Mouse (Mus musculus) liver, embryonic 16.5 days (tissue): ENCODE data around the gene Cnfn. TPM values are rescaled to one million over a fixed set of nuclear protein-coding genes. Genes with fewer than 3 reads are reported as not detected.
A peak's percentile ranks its signal among the peaks of the same experiment; 100 is the strongest.
"Not testable (repeated sequence)": the region's sequence is repeated elsewhere in the genome, so short reads cannot be mapped to it uniquely, and the experiment has no call there.

Experiments
- ATAC-seq: fragments of 200-750 bp; cut with Nextera tagmentation; 2 replicates; pipeline ENCODE4 v1.8.0; 2017; ENCODE audit warnings: low read depth, mild to moderate bottlenecking, moderate number of reproducible peaks, moderate library complexity
- H3K27ac ChIP-seq: fragments of 300-500 bp; sonication (generic); 2 replicates; pipeline ENCODE4 v1.5.1; 2014; ENCODE audit warnings: mild to moderate bottlenecking, low read length
- H3K27me3 ChIP-seq: fragments of 300-500 bp; sonication (generic); 2 replicates; pipeline ENCODE4 v1.6.1; 2014; ENCODE audit warnings: low read depth, low read length, mixed read lengths; ENCODE audit not compliant: control insufficient read depth, insufficient read depth
- H3K36me3 ChIP-seq: fragments of 300-500 bp; sonication (generic); 2 replicates; pipeline ENCODE4 v1.6.1; 2014; ENCODE audit warnings: mild to moderate bottlenecking; ENCODE audit not compliant: control insufficient read depth, insufficient read depth
- H3K4me1 ChIP-seq: fragments of 300-500 bp; sonication (generic); 2 replicates; pipeline ENCODE4 v1.6.1; 2014; ENCODE audit warnings: low read depth, low read length, mixed read lengths; ENCODE audit not compliant: control insufficient read depth
- H3K4me2 ChIP-seq: fragments of 300-500 bp; sonication (generic); 2 replicates; pipeline ENCODE4 v1.6.1; 2014; ENCODE audit warnings: low read depth, low read length, mixed read lengths
- H3K4me3 ChIP-seq: fragments of 300-500 bp; sonication (generic); 2 replicates; pipeline ENCODE4 v1.5.1; 2014; ENCODE audit warnings: low read depth, mild to moderate bottlenecking, low read length
- H3K9ac ChIP-seq: fragments of 300-500 bp; sonication (generic); 2 replicates; pipeline ENCODE4 v1.6.1; 2014; ENCODE audit warnings: low read depth, low read length
- H3K9me3 ChIP-seq: fragments of 300-500 bp; sonication (generic); replicated peaks from 2 replicates; pipeline ENCODE4 v1.6.1; 2016; ENCODE audit warnings: low read length; ENCODE audit not compliant: control insufficient read depth
- WGBS: fragments of 180-500 bp; shearing (Covaris S2); extraction: QIAGEN DNeasy Blood & Tissue Kit; methylation state at CpG from one replicate; pipeline ENCODE4 v1.1.7; 2014; ENCODE audit not compliant: insufficient replicate concordance; 5-methylcytosine and 5-hydroxymethylcytosine counted together
- polyA plus RNA-seq: library from polyadenylated mRNA; unstranded; fragments of >200 nt; fragmentation: Nextera tagmentation; extraction: Ambion mirVana; gene quantifications from 2 replicates; pipeline ENCODE4 v1.2.1, GENCODE M21; 2015

Cnfn gene
- polyA plus RNA-seq, 1 experiment from 2014 or later, result not detected

- Histone ChIP-seq H3K27ac (no peak overlapping the region), H3K9ac (no peak overlapping the region), H3K4me1 (peaks cover 5% of the 10 kb centered on the region), H3K36me3 (no peaks in the 10 kb centered on the region), H3K27me3 (no peaks in the 10 kb centered on the region), H3K9me3 (no peaks in the 10 kb centered on the region), H3K4me3 (no peak overlapping the region), H3K4me2 (no peak overlapping the region)
- no peak for ATAC-seq
- 55% methylated on average over 5 of the region's 5 CpGs for WGBS
Observed at GRCm38 (mm10) chr7:25401986-25402385, 32.5 kb upstream of the Cnfn start.

- no peaks in the 10 kb centered on the region for H3K27me3 ChIP-seq
- no peak overlapping the region for H3K27ac ChIP-seq
- peaks cover 5% of the 10 kb centered on the region for H3K4me1 ChIP-seq
- ATAC-seq, result no peak
- no peak overlapping the region for H3K9ac ChIP-seq
- H3K4me3 ChIP-seq, result no peak overlapping the region
- no peaks in the 10 kb centered on the region for H3K36me3 ChIP-seq
- WGBS, result 69% methylated on average over 2 of the region's 2 CpGs
- no peaks in the 10 kb centered on the region for H3K9me3 ChIP-seq
- no peak overlapping the region for H3K4me2 ChIP-seq
Observed at GRCm38 (mm10) chr7:25401551-25401950, 32.0 kb upstream of the Cnfn start.

- not testable (repeated sequence) for H3K4me3 ChIP-seq, H3K27me3 ChIP-seq, H3K9me3 ChIP-seq, H3K9ac ChIP-seq, H3K36me3 ChIP-seq, ATAC-seq, H3K4me2 ChIP-seq, H3K27ac ChIP-seq
- peaks cover 23% of the 10 kb centered on the region for H3K4me1 ChIP-seq
Observed at GRCm38 (mm10) chr7:25399028-25399427, 29.5 kb upstream of the Cnfn start.

- Histone ChIP-seq H3K9ac (no peak within 1 kb of the TSS), H3K4me3 (no peak within 1 kb of the TSS), H3K27me3 (no peaks in the 10 kb centered on the region), H3K4me2 (no peak within 1 kb of the TSS), H3K4me1 (peaks cover 26% of the 10 kb centered on the region), H3K36me3 (no peaks in the 10 kb centered on the region), H3K9me3 (no peaks in the 10 kb centered on the region), H3K27ac (no peak within 1 kb of the TSS)
- no peak for ATAC-seq
- WGBS, result 84% methylated on average over 1 of the region's 1 CpGs
Observed at GRCm38 (mm10) chr7:25398610-25399009, 29.1 kb upstream of the Cnfn start, which contains the start of gene Lipe. TSS of gene Lipe (minus strand) at chr7:25398710.

- H3K27me3 ChIP-seq, result no peaks in the 10 kb centered on the region
- no peak overlapping the region for H3K9ac ChIP-seq
- H3K4me2 ChIP-seq, result peak overlapping the region; percentile 86; the same call in 1 of the 2 replicates
- WGBS, result 89% methylated on average over 14 of the region's 14 CpGs
- no peak for ATAC-seq
- no peaks in the 10 kb centered on the region for H3K9me3 ChIP-seq
- peaks cover 27% of the 10 kb centered on the region for H3K4me1 ChIP-seq
- H3K4me3 ChIP-seq, result no peak overlapping the region
- H3K36me3 ChIP-seq, result no peaks in the 10 kb centered on the region
- no peak overlapping the region for H3K27ac ChIP-seq
Observed at GRCm38 (mm10) chr7:25396621-25397020, 27.1 kb upstream of the Cnfn start.

GRCm38 (mm10) chr7:25395558-25396521, 26.3 kb upstream of the Cnfn start:
- Histone ChIP-seq H3K9me3 (no peaks in the 10 kb centered on the region), H3K27ac (peak overlapping the region; percentile 64), H3K4me2 (peak overlapping the region; percentile 86), H3K27me3 (no peaks in the 10 kb centered on the region), H3K9ac (peak overlapping the region; percentile 62), H3K4me1 (peaks cover 34% of the 10 kb centered on the region), H3K36me3 (no peaks in the 10 kb centered on the region), H3K4me3 (peak overlapping the region; percentile 67)
- peak; percentile 96 for ATAC-seq
- 5% methylated on average over 52 of the region's 52 CpGs for WGBS

GRCm38 (mm10) chr7:25395186-25395557, 25.6 kb upstream of the Cnfn start:
- Histone ChIP-seq H3K27me3 (no peaks in the 10 kb centered on the region), H3K4me1 (peaks cover 41% of the 10 kb centered on the region), H3K9me3 (no peaks in the 10 kb centered on the region), H3K9ac (peak overlapping the region; percentile 62), H3K4me2 (peak overlapping the region; percentile 86), H3K27ac (peak overlapping the region; percentile 64), H3K36me3 (no peaks in the 10 kb centered on the region), H3K4me3 (peak overlapping the region; percentile 67)
- under 1% methylated on average over 22 of the region's 22 CpGs for WGBS
- ATAC-seq, result 0 out of 2 replicates have a peak, but pooled peaks have one; percentile 4

- 19% methylated on average over 7 of the region's 7 CpGs for WGBS
- H3K4me3 ChIP-seq, result peak overlapping the region; percentile 67
- no peak for ATAC-seq
- H3K4me2 ChIP-seq, result peak overlapping the region; percentile 86
- H3K27ac ChIP-seq, result peak overlapping the region; percentile 40; the same call in 1 of the 2 replicates
- H3K4me1 ChIP-seq, result peaks cover 45% of the 10 kb centered on the region
- H3K36me3 ChIP-seq, result no peaks in the 10 kb centered on the region
- peak overlapping the region; percentile 62 for H3K9ac ChIP-seq
- H3K9me3 ChIP-seq, result no peaks in the 10 kb centered on the region
- no peaks in the 10 kb centered on the region for H3K27me3 ChIP-seq
Observed at GRCm38 (mm10) chr7:25394754-25395153, 25.2 kb upstream of the Cnfn start.
